Mouse (Mus musculus): ENCODE measurements around the gene D930048N14Rik. TPM values are rescaled to one million over a fixed set of nuclear protein-coding genes. Genes with fewer than 3 reads are reported as not detected.
A peak's percentile ranks its signal among the peaks of the same experiment; 100 is the strongest.

Gene D930048N14Rik
- polyA plus RNA-seq, 1 experiment, result 5.3 TPM

DNA sequence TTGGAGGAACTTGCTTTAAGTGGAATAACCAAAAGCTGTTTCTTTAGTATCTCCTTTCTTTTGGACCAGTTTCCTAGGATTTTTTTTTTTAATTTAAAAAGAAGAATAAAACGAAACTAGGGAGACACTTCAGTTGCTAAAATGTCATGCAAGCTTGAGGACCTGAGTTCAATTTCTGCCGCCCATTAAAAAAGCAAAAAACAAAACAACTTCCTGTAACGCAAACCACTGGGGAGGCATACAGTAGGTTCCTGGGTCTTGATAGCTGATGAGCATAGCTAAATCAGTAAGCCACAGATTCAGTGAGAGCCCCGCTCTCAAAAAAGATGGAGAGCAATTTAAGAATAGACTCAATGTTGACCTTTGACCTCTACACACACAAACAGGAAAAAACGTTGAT lies 12.3 kb upstream of the D930048N14Rik start:
- Histone ChIP-seq H3K4me3 (ENCODE audit: control insufficient read depth, low read depth, low read length) (no peak overlapping the region), H3K4me1 (ENCODE audit: control insufficient read depth, insufficient read depth, low read length) (peaks cover 18% of the 10 kb centered on the region), H3K27me3 (ENCODE audit: control insufficient read depth, insufficient read depth, low read length) (no peaks in the 10 kb centered on the region), H3K27ac (ENCODE audit: control insufficient read depth, insufficient read depth, low read depth, low read length) (no peak overlapping the region; the same call in 1 of the 2 replicates), H3K36me3 (ENCODE audit: control insufficient read depth, insufficient read depth, low read length) (no peaks in the 10 kb centered on the region)
- no peak for TF ChIP-seq CTCF (IDR thresholded peaks at IDR 0.05; ENCODE audit: control insufficient read depth, insufficient read depth, insufficient replicate concordance, low read depth, low read length)
- no peak for TF ChIP-seq POLR2A (IDR thresholded peaks at IDR 0.05; ENCODE audit: control insufficient read depth, low read depth, low read length)

- no peaks in the 10 kb centered on the region for H3K36me3 ChIP-seq (ENCODE audit: control insufficient read depth, insufficient read depth, low read length)
- no peak overlapping the region for H3K4me3 ChIP-seq (ENCODE audit: control insufficient read depth, low read depth, low read length)
- no peaks in the 10 kb centered on the region for H3K27me3 ChIP-seq (ENCODE audit: control insufficient read depth, insufficient read depth, low read length)
- no peak overlapping the region for H3K27ac ChIP-seq (ENCODE audit: control insufficient read depth, insufficient read depth, low read depth, low read length)
- H3K4me1 ChIP-seq (ENCODE audit: control insufficient read depth, insufficient read depth, low read length), result peaks cover 13% of the 10 kb centered on the region
- no peak for TF ChIP-seq POLR2A (IDR thresholded peaks at IDR 0.05; ENCODE audit: control insufficient read depth, low read depth, low read length)
- TF ChIP-seq CTCF (IDR thresholded peaks at IDR 0.05; ENCODE audit: control insufficient read depth, insufficient read depth, insufficient replicate concordance, low read depth, low read length), result no peak
Observed at GRCm38 (mm10) chr11:51640748-51641147, 10.0 kb upstream of the D930048N14Rik start.

DNA sequence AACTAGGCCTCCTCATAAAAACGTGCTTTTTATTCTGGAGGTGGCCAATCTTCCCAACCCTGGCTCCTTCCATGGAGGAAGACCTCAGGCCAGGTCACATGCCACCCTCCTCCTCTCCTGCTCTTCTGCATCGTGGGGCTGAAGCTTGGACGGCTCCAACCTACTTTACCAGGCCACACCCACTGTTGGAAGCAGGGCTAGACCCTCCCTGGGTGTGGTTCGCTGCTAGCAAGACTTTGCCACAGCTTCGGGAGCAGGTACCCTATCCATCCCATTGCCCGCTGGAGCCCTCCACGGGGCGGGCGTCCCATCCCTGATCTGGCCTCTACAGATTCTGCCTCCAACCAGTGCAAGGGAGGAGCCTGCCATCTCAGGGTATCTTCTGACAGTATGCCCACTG lies 7.6 kb upstream of the D930048N14Rik start:
- no peaks in the 10 kb centered on the region for H3K27me3 ChIP-seq (ENCODE audit: control insufficient read depth, insufficient read depth, low read length)

GRCm38 (mm10) chr11:51643761-51644160 lies 7.0 kb upstream of the D930048N14Rik start:
- Histone ChIP-seq H3K4me3 (ENCODE audit: control insufficient read depth, low read depth, low read length) (no peak overlapping the region), H3K36me3 (ENCODE audit: control insufficient read depth, insufficient read depth, low read length) (no peaks in the 10 kb centered on the region)

More for the DNA sequence above, 7.6 kb upstream of the D930048N14Rik start:
- H3K4me3 ChIP-seq (ENCODE audit: control insufficient read depth, low read depth, low read length), result no peak overlapping the region
- no peak for TF ChIP-seq CTCF (IDR thresholded peaks at IDR 0.05; ENCODE audit: control insufficient read depth, insufficient read depth, insufficient replicate concordance, low read depth, low read length)
- TF ChIP-seq POLR2A (IDR thresholded peaks at IDR 0.05; ENCODE audit: control insufficient read depth, low read depth, low read length), result no peak
- no peaks in the 10 kb centered on the region for H3K36me3 ChIP-seq (ENCODE audit: control insufficient read depth, insufficient read depth, low read length)
- H3K27ac ChIP-seq (ENCODE audit: control insufficient read depth, insufficient read depth, low read depth, low read length), result no peak overlapping the region
- peaks cover 5% of the 10 kb centered on the region for H3K4me1 ChIP-seq (ENCODE audit: control insufficient read depth, insufficient read depth, low read length)

DNA sequence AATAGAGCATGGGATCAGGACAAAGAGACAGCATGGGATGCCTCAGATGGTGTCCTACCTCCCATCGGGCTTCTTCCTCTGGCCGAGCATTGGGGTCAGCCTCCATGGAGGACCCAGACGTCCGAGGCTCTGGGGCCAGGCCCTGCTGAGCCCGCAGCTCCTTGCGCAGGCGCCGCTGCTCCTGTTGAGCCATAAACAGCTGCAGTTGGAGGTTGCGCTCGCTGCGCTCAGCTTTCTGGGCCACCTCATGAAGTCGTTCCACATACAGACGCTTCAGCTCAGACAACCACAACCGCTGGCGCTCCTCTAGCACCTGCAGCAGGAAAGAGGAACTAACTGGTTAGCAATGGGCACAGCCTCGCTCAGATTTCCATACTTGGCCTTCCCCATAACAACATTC lies 6.5 kb upstream of the D930048N14Rik start:
- Histone ChIP-seq H3K27ac (ENCODE audit: control insufficient read depth, insufficient read depth, low read depth, low read length) (no peak overlapping the region), H3K4me1 (ENCODE audit: control insufficient read depth, insufficient read depth, low read length) (peaks cover 15% of the 10 kb centered on the region), H3K4me3 (ENCODE audit: control insufficient read depth, low read depth, low read length) (no peak overlapping the region), H3K36me3 (ENCODE audit: control insufficient read depth, insufficient read depth, low read length) (no peaks in the 10 kb centered on the region), H3K27me3 (ENCODE audit: control insufficient read depth, insufficient read depth, low read length) (no peaks in the 10 kb centered on the region)
- no peak for TF ChIP-seq CTCF (IDR thresholded peaks at IDR 0.05; ENCODE audit: control insufficient read depth, insufficient read depth, insufficient replicate concordance, low read depth, low read length)
- TF ChIP-seq POLR2A (IDR thresholded peaks at IDR 0.05; ENCODE audit: control insufficient read depth, low read depth, low read length), result no peak

More at GRCm38 (mm10) chr11:51643761-51644160, 7.0 kb upstream of the D930048N14Rik start:
- peaks cover 11% of the 10 kb centered on the region for H3K4me1 ChIP-seq (ENCODE audit: control insufficient read depth, insufficient read depth, low read length)
- no peak for TF ChIP-seq CTCF (IDR thresholded peaks at IDR 0.05; ENCODE audit: control insufficient read depth, insufficient read depth, insufficient replicate concordance, low read depth, low read length)
- no peak for TF ChIP-seq POLR2A (IDR thresholded peaks at IDR 0.05; ENCODE audit: control insufficient read depth, low read depth, low read length)
- peak overlapping the region; percentile 46 for H3K27ac ChIP-seq (ENCODE audit: control insufficient read depth, insufficient read depth, low read depth, low read length)
- H3K27me3 ChIP-seq (ENCODE audit: control insufficient read depth, insufficient read depth, low read length), result no peaks in the 10 kb centered on the region

GRCm38 (mm10) chr11:51645293-51645692 lies 5.5 kb upstream of the D930048N14Rik start:
- no peaks in the 10 kb centered on the region for H3K36me3 ChIP-seq (ENCODE audit: control insufficient read depth, insufficient read depth, low read length)
- no peaks in the 10 kb centered on the region for H3K27me3 ChIP-seq (ENCODE audit: control insufficient read depth, insufficient read depth, low read length)
- H3K4me3 ChIP-seq (ENCODE audit: control insufficient read depth, low read depth, low read length), result no peak overlapping the region
- H3K27ac ChIP-seq (ENCODE audit: control insufficient read depth, insufficient read depth, low read depth, low read length), result no peak overlapping the region
- H3K4me1 ChIP-seq (ENCODE audit: control insufficient read depth, insufficient read depth, low read length), result peaks cover 23% of the 10 kb centered on the region
- TF ChIP-seq POLR2A (IDR thresholded peaks at IDR 0.05; ENCODE audit: control insufficient read depth, low read depth, low read length), result no peak
- TF ChIP-seq CTCF (IDR thresholded peaks at IDR 0.05; ENCODE audit: control insufficient read depth, insufficient read depth, insufficient replicate concordance, low read depth, low read length), result no peak

- no peak overlapping the region for H3K4me3 ChIP-seq (ENCODE audit: control insufficient read depth, low read depth, low read length)
- no peak for TF ChIP-seq POLR2A (IDR thresholded peaks at IDR 0.05; ENCODE audit: control insufficient read depth, low read depth, low read length)
- TF ChIP-seq CTCF (IDR thresholded peaks at IDR 0.05; ENCODE audit: control insufficient read depth, insufficient read depth, insufficient replicate concordance, low read depth, low read length), result no peak
Observed at GRCm38 (mm10) chr11:51646245-51646644, 4.5 kb upstream of the D930048N14Rik start.

More at GRCm38 (mm10) chr11:51646245-51646644, 4.5 kb upstream of the D930048N14Rik start:
- Histone ChIP-seq H3K27me3 (ENCODE audit: control insufficient read depth, insufficient read depth, low read length) (no peaks in the 10 kb centered on the region), H3K36me3 (ENCODE audit: control insufficient read depth, insufficient read depth, low read length) (no peaks in the 10 kb centered on the region), H3K4me1 (ENCODE audit: control insufficient read depth, insufficient read depth, low read length) (peaks cover 32% of the 10 kb centered on the region), H3K27ac (ENCODE audit: control insufficient read depth, insufficient read depth, low read depth, low read length) (no peak overlapping the region)
